Mouse (Mus musculus) left cerebral cortex, postnatal 10 days (tissue): ENCODE results near the gene A430089I19Rik. TPM values are rescaled to one million over a fixed set of nuclear protein-coding genes. Genes with fewer than 3 reads are reported as not detected.
"Not testable (repeated sequence)": the region's sequence is repeated elsewhere in the genome, so short reads cannot be mapped to it uniquely, and the experiment has no call there.

Source experiments
- DNase-seq, 2 experiments: peaks; one replicate each; pipeline ENCODE4 v3.0.0; 2021 to 2022; ENCODE audit warnings: low spot score in 2 of 2, mixed read lengths in 1 of 2; ENCODE audit errors: extremely low spot score in 1 of 2
- intact Hi-C: fragments of 180-260 bp; cut with DNase I; formaldehyde crosslinking; loops from one replicate; pipeline ENCODE4 v1.15.1; 2025
- total RNA-seq, 2 experiments: library from RNA; stranded (reverse); gene quantifications; 2 replicates each; pipeline ENCODE4 v1.2.3; 2021

A430089I19Rik gene
- total RNA-seq, result not detected

DNA sequence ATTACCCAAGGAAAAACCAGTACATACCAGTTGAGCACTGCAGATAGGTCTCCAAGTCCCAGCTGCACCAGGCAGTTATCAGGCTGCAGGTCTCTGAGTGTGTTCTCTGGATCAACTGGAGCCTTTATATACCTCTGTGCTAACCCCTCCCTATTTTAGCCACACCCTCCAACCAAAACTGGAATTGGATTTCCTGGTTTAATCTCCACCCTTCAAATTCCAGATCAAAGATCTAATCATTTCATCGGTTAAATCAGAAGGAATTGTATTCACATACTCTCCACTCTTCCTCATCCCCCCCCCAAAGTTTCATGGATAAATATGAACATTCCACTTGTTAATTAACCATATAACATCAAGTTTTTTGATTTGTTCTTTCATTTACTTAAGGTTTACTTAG lies at the start of gene A430089I19Rik:
Gene A430089I19Rik (minus strand): TSS at position 101 of the 400 bp plus-strand sequence.
- intact Hi-C loops, DNase-seq: not testable (repeated sequence)

- DNase-seq, intact Hi-C loops: not testable (repeated sequence)
Measured at GRCm38 (mm10) chr5:94339449-94339848, 32.9 kb upstream of the A430089I19Rik start, which contains the start of gene AA792892. AA792892 (plus strand) TSS chr5:94339749.

GRCm38 (mm10) chr5:94314135-94314534 lies 7.5 kb upstream of the A430089I19Rik start, which contains the start of gene Gm6502:
Gm6502 (plus strand) TSS chr5:94314435.
- intact Hi-C loops, result not testable (repeated sequence)

More at GRCm38 (mm10) chr5:94314135-94314534, 7.5 kb upstream of the A430089I19Rik start, which contains the start of gene Gm6502:
- not testable (repeated sequence) for DNase-seq

Other genes starting within 250 kb of the A430089I19Rik start
- not detected for gene BC061212, start 236.3 kb downstream of the A430089I19Rik start, total RNA-seq
- not detected for gene Gm6351, start 230.4 kb downstream of the A430089I19Rik start, total RNA-seq
- gene Gm3106, start 88.8 kb downstream of the A430089I19Rik start, total RNA-seq, result not detected
- gene Gm6502, start 7.6 kb upstream of the A430089I19Rik start, total RNA-seq, result not detected
- gene AA792892, start 33.0 kb upstream of the A430089I19Rik start, total RNA-seq, result not detected
- gene Gm7682, start 139.0 kb upstream of the A430089I19Rik start, total RNA-seq, result not detected
- not detected for gene Gm3139, start 219.5 kb upstream of the A430089I19Rik start, total RNA-seq